Mouse (Mus musculus) cerebellum, adult 11 months (tissue): ENCODE data around the gene Mef2d.
"Not testable (repeated sequence)": the region's sequence is repeated elsewhere in the genome, so short reads cannot be mapped to it uniquely, and the experiment has no call there.

Experiments used
- DNase-seq: peaks from one replicate; pipeline ENCODE4 v3.0.0; 2022

The Mef2d gene

DNA sequence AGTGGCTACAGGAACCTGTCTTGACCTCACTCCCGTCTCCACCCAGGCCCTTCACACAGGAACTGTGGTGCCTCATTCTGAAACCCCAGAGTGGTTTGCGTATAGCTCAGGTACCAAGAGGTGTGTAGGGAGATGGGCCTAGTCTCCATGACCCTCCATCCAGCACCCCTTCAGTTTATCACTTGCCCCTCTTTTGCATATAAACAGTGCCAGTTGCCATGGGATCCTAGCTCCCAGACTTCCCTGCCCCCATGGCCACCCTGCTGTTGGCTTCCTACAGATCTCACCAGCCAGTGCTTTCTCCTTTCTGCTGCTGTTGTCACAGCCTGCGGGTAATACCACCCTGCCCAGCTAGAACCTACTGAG is 8.8 kb downstream of the Mef2d start:
- no peak for DNase-seq

GRCm38 (mm10) chr3:88152056-88152455 is 9.9 kb downstream of the Mef2d start:
- DNase-seq = peak; percentile 74

- no peak for DNase-seq
Measured at GRCm38 (mm10) chr3:88153290-88154011, 11.3 kb downstream of the Mef2d start.

DNA sequence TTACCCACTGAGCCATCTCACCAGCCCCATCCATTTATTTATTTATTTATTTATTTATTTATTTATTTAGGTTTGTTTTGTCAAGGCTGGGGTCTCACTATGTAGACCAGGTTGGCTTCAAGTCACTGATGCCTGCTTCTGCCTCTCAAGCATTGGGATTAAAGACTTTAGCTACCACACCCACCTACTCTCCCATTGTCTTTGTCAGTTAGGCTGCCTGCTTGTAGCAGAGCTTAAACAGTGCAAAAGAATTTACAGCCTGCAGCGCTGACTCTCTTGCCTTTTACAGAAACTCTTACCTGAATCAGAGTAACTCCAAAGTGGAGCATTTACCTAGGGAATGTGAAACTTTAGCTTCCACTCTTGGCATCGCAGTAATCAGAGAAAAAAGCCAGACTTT is 12.1 kb downstream of the Mef2d start:
- no peak for DNase-seq

DNA sequence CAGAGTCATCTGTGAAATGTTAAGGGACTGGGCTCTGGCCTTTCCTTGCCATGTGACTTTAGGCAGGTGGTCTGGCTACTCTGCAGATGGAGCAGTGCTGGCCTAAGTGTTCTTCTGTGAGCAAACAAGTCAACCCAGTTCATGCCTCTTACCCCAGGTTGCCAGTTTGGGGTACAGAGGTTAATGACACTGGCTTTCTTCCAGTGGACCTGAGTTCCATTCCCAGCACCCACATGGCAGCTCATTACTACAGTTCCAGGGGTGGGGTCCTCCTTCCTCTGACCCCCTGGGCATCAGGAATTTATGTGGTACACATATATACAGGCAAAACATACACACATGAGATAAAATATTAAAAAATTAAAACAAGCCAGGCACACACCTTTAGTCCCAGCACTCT is 14.6 kb downstream of the Mef2d start:
- DNase-seq = no peak

DNA sequence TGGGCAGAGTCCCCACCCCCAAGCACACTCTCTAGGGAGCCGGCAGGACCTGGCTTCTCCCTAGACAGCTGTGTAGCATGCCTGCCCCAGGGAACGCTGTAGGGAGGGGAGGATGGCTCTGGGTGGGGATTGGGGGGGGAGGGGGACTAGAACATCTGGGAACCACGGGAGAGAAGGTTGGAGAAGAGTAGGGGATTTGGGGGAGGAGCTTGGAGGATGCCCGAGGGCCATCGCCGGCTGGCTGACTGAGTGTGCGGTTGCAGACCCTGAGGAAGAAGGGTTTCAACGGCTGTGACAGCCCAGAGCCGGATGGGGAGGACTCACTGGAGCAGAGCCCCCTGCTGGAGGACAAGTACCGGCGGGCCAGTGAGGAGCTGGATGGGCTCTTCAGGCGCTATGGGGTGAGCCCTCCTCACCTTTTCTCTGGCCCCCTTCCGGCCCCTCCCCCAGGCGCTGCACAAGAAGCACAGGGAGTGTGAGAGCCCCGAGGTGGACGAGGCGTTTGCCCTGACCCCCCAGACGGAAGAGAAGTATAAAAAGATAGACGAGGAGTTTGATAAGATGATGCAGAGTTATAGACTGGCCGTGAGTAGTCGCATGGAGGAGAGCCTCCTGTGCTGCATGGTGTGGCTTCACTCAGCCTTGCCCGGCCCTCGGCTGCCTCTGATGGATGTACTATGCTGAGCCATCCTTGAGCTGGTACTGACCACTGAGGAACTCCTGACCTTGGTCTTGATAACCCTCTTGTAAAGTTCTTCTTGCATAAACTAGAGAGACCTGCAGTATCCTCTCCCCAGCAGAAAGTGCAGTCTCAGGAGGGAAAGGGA is 15.8 kb downstream of the Mef2d start:
- peak; percentile 37 for DNase-seq

GRCm38 (mm10) chr3:88158991-88159390 is 16.8 kb downstream of the Mef2d start:
- no peak for DNase-seq

GRCm38 (mm10) chr3:88160856-88161255 is 18.7 kb downstream of the Mef2d start:
- DNase-seq = no peak

DNA sequence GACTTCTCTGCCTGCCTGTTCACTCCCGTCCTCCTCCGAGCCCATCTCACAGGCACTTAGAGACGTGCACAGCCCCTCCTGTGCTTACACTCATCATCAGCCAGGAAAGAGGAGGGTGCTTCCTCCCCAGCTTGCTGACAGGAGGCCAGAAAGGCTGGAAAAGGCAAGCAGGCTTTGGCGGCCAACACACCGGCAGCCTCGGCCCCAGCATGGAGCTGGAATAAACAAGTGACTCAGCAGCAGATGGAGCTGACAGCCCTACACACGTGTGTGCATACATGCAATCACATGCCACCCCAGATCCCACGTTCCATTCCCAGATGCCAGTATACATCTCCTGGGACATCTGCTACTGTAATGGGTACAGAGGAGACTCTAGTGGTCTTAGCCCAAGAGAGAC is 20.1 kb downstream of the Mef2d start:
- peak; percentile 83 for DNase-seq

DNA sequence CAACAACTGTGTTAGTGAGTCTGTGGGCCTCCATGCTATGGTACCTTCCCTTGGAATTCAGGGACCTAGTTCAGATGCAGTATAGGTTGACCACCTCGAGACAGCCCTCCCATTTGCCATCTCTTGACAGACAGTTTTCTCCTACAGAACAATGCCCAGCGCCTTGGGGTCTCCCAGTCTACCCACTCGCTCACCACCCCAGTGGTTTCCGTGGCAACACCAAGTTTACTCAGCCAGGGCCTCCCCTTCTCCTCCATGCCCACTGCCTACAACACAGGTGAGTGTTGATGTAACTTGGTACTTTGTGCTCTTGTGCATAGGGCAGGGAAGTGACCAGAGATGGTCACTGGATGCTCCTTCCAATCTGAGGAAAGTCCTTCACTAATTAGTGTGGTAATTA is 20.6 kb downstream of the Mef2d start:
- DNase-seq = no peak

GRCm38 (mm10) chr3:88163847-88164246 is 21.7 kb downstream of the Mef2d start:
- DNase-seq = no peak

DNA sequence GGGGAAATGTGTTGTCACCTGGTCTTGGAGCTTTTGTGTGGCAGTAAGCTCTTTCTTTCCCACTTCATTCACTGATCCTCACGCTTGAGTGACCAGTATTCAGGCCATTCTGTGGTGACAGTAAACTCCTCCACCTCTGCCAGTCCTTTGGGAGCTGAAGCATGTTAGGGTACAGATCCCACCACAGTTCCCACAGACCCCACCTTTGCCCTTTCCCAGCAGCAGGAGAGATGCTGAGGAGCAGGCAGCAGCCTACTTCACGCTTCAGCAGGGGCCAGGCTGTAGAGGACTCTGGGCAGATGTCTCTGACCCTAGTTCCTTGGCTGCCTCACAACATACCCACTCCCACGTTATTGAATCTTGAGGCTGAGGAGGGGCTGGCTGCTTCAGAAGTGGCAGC is 22.1 kb downstream of the Mef2d start:
- DNase-seq = no peak

GRCm38 (mm10) chr3:88166056-88166455 is 23.9 kb downstream of the Mef2d start:
- DNase-seq = no peak

- DNase-seq = no peak
Measured at GRCm38 (mm10) chr3:88170361-88170760, 28.2 kb downstream of the Mef2d start.

DNA sequence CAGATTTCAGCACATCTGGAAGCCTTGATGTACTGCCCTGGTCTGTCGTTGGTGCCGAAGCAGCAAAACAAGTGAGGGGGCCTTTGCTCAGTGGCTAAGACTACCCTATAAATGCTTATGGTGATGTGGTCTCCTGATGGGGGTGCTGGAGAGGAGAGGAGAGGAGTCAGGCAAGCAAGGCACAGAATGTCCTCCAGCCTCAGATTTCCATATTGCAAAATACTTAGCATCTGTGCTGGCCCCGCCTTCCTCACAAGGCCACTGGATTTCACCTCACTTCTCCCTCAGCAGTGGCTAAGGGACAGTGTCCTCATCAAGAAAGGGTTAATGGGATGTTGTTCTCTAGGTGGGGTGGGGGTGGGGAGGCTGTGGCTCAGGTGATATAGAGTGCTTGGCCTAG is 30.3 kb downstream of the Mef2d start:
- no peak for DNase-seq

DNA sequence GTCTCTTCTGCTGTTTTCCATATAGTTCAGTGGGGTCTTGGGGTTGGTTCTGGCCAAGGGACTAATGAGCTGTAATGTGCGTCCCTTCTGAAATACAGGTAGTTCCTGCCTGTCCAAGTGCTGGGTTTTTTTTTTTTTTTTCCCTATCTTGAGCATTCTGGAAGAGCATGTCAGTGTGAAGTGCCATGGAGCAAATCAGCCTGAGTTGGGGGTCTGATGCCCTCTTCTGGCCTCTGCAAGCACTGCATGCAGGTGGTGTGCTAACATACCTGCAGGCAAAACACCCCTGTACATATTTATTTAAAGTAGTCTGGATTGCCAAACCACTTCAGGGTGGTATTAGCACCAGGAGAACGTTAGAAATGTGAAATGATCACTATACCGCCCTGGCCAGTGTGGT is 31.2 kb downstream of the Mef2d start:
- peak; percentile 73 for DNase-seq

GRCm38 (mm10) chr3:88174894-88175293 is 32.7 kb downstream of the Mef2d start:
- DNase-seq = no peak

GRCm38 (mm10) chr3:88177106-88177505 is 34.9 kb downstream of the Mef2d start:
- no peak for DNase-seq

DNA sequence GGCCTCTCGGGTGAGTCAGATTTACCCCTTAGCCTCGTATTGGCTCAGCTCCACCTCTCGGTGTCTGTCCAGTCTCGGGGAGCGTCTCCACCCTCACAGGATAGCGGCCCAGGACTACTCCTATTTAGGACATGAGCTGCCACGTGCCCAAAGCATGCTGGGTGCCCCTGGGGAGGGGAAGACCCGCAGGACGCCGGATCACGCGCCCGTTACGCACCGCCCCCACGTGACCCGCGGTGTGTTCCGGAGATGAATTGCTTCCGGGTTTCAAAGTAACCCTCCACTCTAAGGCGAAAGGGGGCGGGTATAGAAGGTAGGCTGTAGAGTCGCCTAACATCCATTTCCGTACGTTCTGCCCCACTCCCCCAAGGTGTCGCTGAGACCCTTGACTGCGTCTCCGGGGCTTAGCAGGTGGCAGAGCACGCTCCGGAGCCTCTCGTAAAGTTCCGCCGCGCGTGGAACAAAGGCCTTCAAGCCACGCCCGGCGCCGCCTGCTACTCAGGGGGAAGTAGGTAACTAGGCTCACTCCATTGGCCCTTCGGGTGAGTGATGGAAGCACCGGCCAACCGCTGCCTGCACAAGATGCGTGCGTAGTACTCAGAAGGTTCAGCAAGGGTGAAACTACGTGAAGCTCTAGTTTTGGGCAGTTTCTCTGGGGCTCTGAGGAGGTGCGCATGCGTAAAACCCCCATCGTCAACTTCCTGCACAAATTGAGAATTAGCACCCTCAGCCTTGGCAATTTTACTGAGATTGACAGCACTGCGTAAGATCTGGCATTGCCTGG is 35.6 kb downstream of the Mef2d start:
- DNase-seq = peak; percentile 98

DNA sequence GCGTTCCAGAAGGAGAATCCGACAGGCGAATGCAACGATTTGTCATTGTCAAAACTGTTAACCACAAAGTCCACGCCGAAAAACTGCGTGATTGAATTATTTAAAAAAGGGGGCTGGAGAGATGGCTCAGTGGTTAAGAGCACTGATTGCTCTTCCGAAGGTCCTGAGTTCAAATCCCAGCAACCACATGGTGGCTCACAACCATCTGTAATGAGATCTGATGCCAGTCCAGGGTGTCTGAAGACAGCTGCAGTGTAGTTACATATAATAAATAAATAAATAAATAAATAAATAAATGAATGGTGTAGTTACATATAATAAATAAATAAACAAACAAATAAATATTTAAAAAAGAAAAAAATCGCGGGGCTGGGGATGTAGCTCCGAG is 36.2 kb downstream of the Mef2d start:
- not testable (repeated sequence) for DNase-seq

DNA sequence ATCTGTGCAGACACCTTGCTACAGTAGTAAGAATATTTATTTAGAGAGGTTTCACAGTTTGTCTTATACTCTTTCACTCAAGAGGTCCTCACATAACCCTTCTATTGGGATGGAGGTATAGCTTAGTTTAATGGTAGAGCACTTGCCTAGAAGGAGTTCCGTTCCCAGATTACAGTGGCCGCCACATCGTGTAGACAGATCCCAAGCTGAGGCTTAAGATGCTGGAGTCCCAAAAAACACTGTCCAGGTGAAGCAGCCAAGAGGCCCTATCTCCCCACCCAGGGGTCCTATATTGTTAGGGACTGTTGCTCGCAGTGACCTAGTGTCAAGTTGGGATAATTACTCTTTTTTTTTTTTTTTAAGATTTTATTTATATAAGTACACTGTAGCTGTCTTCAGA is 36.8 kb downstream of the Mef2d start:
- peak; percentile 24 for DNase-seq

DNA sequence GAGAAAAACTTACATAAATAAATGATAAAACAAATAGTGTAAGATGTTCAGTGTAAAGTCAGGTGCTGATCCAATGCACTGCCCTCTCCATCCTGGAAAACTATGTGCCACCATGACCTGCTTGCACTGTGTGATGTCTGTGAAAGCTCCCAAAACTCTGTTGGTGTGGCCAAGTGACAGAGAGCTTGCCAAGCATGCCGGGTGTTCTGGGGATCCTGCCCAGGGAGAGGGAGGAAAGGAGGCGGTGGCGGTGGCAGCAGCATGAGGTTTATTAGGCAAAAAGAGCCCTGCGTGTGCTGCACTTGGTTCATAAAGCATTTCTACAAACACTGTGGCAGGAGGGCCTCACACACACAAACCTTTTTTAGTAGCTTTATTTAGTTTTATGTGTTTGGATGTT is 39.2 kb downstream of the Mef2d start:
- DNase-seq = peak; percentile 58

DNA sequence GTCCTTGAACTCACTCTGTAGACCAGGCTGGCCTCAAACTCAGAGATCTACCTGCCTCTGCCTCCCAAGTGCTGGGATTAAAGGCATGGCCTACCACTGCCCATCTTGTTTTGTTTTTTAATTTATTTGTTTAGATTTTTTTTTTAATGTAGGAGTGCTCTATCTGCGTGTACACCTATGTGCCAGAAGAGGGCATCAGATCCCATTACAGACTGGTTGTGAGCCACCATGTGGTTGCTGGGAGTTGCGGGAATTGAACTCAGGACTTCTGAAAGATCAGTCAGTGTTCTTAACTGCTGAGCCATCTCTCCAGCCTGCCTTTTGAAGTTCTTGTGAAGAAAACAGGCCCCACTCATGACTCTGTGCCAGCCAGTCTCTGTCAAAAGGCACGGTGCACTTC is 44.3 kb downstream of the Mef2d start:
- DNase-seq = no peak

GRCm38 (mm10) chr3:88191146-88191545 is 49.0 kb downstream of the Mef2d start:
- DNase-seq = no peak
